Mouse (Mus musculus) T-cell, adult 66 days (primary cell): ENCODE results near the gene Gm3269. TPM values are rescaled to one million over a fixed set of nuclear protein-coding genes. Genes with fewer than 3 reads are reported as not detected.

Experiments
- total RNA-seq, 2 experiments: library from RNA; stranded (reverse); gene quantifications; 3 replicates in 1 of 2; 4 replicates in 1 of 2; pipeline ENCODE4 v1.2.4; 2023

Gm3269 gene
- total RNA-seq, result not detected

DNA sequence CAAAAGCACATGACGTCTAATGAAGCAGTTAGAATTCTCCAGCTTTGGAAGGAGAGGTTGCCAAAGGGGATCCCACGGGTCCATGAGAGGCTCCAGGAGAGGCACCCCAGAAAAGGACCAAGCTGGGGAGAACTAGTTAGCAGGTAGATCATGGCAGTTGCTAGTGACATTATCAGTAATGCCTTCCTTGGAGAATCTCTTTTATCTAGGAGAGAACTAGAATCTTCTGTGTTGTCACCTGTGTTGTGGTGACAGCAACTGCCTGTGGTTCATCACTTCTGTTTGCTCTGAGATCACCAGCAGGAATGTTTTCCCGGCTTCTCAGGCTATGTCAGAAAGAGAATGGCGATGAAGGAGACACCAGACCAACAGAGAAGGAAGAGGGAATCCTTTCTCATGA is at the start of gene Gm3269:
Gm3269 (plus strand) TSS at position 301 of the 400 bp plus-strand sequence.

DNA sequence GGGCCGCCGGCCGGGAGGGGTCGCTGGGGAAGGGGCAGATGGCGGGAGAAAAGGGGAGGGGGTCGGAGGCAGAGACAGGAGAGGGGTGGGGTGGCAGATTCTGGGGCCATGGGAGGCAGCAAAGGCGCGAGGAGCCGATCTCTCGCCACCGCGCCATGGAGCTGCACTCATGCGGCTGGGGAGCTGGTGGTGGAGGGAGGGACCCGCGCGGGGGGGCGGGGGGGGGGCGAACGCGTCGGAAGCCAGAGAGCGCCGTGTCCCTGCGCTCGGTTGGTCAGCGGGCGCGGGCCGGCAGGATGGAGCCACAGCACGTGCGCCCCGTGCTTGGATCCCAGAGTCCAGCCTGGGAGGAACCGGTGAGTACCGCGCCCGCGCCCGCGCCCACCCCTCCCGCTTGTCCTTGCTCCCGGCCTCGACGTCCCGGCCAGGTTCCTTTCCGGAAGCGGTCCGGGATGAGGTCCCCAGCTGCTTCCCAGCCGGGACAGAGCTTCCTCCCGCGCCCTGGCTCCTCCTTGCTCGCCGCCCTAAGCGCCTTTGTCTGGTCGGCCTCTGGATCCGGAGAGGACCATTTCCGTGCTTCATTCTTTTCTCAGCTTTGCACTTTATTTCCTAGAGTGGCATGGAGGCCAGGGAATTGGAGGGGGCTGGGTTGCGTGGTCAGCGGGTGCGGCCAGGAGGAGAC is 17.5 kb downstream of the Gm3269 start, which contains the start of gene Gm3264:
Gm3264 (plus strand) TSS at position 278 of the 682 bp plus-strand sequence.

DNA sequence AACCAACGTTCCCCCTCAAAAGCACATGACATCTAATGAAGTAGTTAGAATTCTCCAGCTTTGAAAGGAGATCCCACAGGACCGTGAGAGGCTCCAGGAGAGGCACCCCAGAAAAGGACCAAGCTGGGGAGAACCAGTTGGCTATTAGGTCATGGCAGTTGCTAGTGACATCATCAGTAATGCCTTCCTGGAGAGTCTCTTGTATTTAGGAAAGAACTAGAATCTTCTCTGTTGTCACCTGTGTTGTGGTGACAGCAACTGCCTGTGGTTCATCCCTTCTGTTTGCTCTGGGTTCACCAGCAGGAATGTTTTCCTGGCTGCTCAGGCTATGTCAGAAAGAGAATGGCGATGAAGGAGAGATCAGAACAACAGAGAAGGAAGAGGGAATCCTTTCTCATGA is 54.2 kb downstream of the Gm3269 start, which contains the start of gene Gm3278:
Gm3278 (plus strand) TSS at position 301 of the 400 bp plus-strand sequence.

Other genes with a start within 250 kb of the Gm3269 start
- not detected for gene Gm8159, start 205.8 kb upstream of the Gm3269 start, total RNA-seq
- not detected for gene Gm3239, start 173.9 kb upstream of the Gm3269 start, total RNA-seq
- gene Gm7876, start 128.9 kb upstream of the Gm3269 start, total RNA-seq, result not detected
- gene Gm3252, start 111.3 kb upstream of the Gm3269 start, total RNA-seq, result not detected
- gene Gm9602, start 61.8 kb upstream of the Gm3269 start, total RNA-seq, result not detected
- gene Gm3264, start 17.5 kb downstream of the Gm3269 start, total RNA-seq, result not detected
- gene Gm3278, start 54.3 kb downstream of the Gm3269 start, total RNA-seq, result not detected
- not detected for gene Gm8297, start 145.8 kb downstream of the Gm3269 start, total RNA-seq
- not detected for gene Gm3298, start 177.8 kb downstream of the Gm3269 start, total RNA-seq
- not detected for gene 4930555G01Rik, start 212.5 kb downstream of the Gm3269 start, total RNA-seq
- under 1 TPM in 1 of 2 experiments, not detected in 1; 0.29 TPM for gene Gm8281, start 232.9 kb downstream of the Gm3269 start, total RNA-seq